Mouse (Mus musculus) gastrocnemius, adult 2 months (tissue): Measurements from ENCODE around the gene Caml. TPM values are rescaled to one million over a fixed set of nuclear protein-coding genes. Genes with fewer than 3 reads are reported as not detected.
"Not testable (repeated sequence)": the region's sequence is repeated elsewhere in the genome, so short reads cannot be mapped to it uniquely, and the experiment has no call there.

Experiments
- DNase-seq: peaks from one replicate; pipeline ENCODE4 v3.0.0; 2022
- H3K27ac ChIP-seq: fragments of 200-600 bp; 2 replicates; pipeline ENCODE4 v1.8.1; 2022; ENCODE audit warnings: mild to moderate bottlenecking
- H3K4me3 ChIP-seq: fragments of 200-600 bp; 2 replicates; pipeline ENCODE4 v1.8.1; 2022; ENCODE audit warnings: mild to moderate bottlenecking, moderate library complexity
- CTCF ChIP-seq: fragments of 200-600 bp; IDR thresholded peaks from 2 replicates; pipeline ENCODE4 v1.8.1; 2022; ENCODE audit warnings: antibody characterized with exemption, mild to moderate bottlenecking, moderate library complexity
- intact Hi-C: fragments of 180-260 bp; cut with DNase I; formaldehyde crosslinking; loops from one replicate; pipeline ENCODE4 v1.15.1; 2025
- total RNA-seq, 2 experiments: library from RNA; stranded (reverse); gene quantifications; 2 replicates each; pipeline ENCODE4 v1.2.3; 2021

Caml gene
- total RNA-seq, 2 experiments from 2014 or later = 9.7 to 9.9 TPM

- Histone ChIP-seq H3K4me3 (peak within 1 kb of the TSS; percentile 86), H3K27ac (peak within 1 kb of the TSS; percentile 86)
- DNase-seq = peak; percentile 94
- TF ChIP-seq CTCF = no peak
- intact Hi-C loops = loop anchor here (5.0 kb wide), 1 partner anchor 127 kb away; the partner anchor contains the start of gene Pcbd2
Observed at GRCm38 (mm10) chr13:55599566-55600540, 23.0 kb upstream of the Caml start, which contains the start of gene B4galt7. Gene B4galt7, plus strand, starts transcription at chr13:55599896.

GRCm38 (mm10) chr13:55600657-55601056 is 22.1 kb upstream of the Caml start:
- Histone ChIP-seq H3K27ac (peak overlapping the region; percentile 86), H3K4me3 (peak overlapping the region; percentile 86)
- intact Hi-C loops = loop anchor here (1.0 to 5.0 kb wide), 2 partner anchors 40 to 127 kb away; partner anchors contain the start of gene Pcbd2
- TF ChIP-seq CTCF = no peak
- DNase-seq = no peak

GRCm38 (mm10) chr13:55601611-55602010 is 21.2 kb upstream of the Caml start:
- Histone ChIP-seq H3K27ac (no peak overlapping the region), H3K4me3 (no peak overlapping the region)
- no peak; the same call in 1 of the 2 replicates for TF ChIP-seq CTCF
- DNase-seq = peak; percentile 82
- intact Hi-C loops = loop anchor here (1.0 to 5.0 kb wide), 2 partner anchors 39 to 126 kb away; partner anchors contain the start of gene Pcbd2

- Histone ChIP-seq H3K4me3 (no peak overlapping the region), H3K27ac (no peak overlapping the region)
- intact Hi-C loops = loop anchor here (5.0 kb wide), 1 partner anchor 123 kb away; the partner anchor contains the start of gene Pcbd2
- DNase-seq = no peak
- no peak for TF ChIP-seq CTCF
Observed at GRCm38 (mm10) chr13:55604606-55605005, 18.2 kb upstream of the Caml start.

DNA sequence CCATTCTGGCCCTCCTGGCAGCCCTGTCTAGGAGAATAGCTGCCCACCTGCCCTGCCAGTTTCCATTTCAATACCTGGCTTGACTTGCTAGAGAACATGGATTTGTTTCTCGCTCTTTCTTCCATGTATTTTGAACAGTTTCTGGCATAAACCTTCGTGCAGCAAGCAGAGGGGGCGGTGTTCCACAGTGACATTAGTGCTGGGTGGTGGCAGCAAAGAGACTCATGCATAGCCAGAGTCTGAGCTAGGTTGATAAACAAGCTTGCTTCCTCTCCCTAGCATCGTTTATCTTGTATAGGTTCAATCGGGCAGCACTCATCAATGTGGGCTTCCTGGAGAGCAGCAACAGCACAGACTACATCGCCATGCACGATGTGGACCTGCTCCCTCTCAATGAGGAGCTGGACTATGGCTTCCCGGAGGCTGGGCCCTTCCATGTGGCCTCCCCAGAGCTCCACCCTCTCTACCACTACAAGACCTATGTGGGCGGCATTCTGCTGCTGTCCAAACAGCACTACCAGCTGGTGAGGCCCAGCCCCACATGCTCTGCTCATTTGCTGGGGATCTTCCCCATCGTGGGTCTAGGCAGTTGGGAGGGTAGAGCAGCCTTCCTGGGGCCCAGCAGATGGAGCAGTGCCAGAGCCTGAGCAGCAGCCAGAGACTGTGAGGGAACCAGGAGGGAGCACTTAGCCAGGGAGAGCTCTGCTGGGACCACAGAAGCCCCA is 15.7 kb upstream of the Caml start:
- intact Hi-C loops = no loop called here
- no peak for TF ChIP-seq CTCF
- no peak overlapping the region for H3K27ac ChIP-seq
- DNase-seq = no peak
- H3K4me3 ChIP-seq = no peak overlapping the region

GRCm38 (mm10) chr13:55607624-55608006 is 15.2 kb upstream of the Caml start:
- Histone ChIP-seq H3K27ac (no peak overlapping the region), H3K4me3 (no peak overlapping the region)
- no peak for TF ChIP-seq CTCF
- DNase-seq = no peak
- intact Hi-C loops = no loop called here

DNA sequence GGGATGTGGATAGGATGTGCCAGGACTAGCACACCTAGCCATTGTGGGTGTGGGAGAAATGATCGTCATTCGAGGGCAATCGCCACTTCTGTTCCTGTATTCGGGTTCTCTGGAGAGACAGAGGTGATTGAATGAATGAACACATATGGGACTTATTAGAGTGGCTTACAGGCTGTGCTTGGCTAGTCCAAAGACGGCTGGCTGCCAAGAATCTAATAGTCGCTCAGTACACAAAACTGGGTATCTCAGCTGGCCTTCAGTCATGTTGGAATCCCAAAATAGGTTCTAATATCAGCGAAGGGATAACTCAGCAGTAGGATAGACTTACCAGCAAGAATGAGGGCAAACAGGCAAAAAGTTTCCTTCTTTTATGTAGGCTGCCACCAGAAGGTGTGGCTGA is 10.8 kb upstream of the Caml start:
- Histone ChIP-seq H3K4me3 (no peak overlapping the region), H3K27ac (no peak overlapping the region)
- no peak for DNase-seq
- TF ChIP-seq CTCF = no peak
- intact Hi-C loops = no loop called here

DNA sequence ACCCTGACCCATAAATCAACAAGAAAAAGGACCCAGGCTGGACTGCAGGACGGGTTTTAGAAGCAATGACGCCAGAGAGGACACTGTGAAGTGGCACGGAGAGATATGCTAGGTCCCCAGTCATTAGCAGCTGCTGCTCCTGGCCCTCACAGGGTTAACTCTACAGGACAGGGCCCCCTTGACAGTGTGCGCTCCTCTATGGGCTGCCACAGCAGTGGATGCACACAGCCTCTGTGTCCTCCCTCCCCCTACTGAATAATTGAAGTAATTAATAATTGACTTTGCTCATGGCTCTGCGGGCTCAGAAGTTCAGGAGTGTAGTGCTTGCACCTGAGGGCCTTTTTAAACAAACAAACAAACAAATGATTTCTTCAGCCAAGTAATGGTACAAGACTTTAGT is 9.3 kb upstream of the Caml start:
- intact Hi-C loops = no loop called here
- DNase-seq = no peak
- Histone ChIP-seq H3K4me3 (no peak overlapping the region), H3K27ac (no peak overlapping the region)
- TF ChIP-seq CTCF = no peak

DNA sequence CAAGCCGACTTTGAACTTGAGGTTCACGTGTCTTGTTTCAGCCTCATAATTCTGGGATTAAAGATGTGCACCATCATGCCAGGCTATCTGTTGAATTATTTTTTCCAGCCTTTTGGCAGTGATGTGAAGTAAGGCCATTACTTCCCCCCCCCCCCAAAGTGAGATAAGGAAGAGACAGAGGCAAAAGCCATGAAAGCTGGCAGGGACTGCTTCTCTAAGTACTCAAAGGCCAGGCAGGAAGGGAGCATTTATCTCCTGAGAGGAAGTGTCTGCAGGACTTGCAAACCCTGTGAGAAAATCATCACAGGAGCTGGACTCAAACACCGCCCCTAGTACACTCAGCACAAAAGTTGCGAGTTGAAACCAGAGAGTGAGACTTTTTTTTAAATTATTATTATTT is 3.5 kb upstream of the Caml start:
- no peak for TF ChIP-seq CTCF
- no peak overlapping the region for H3K27ac ChIP-seq
- H3K4me3 ChIP-seq = no peak overlapping the region
- intact Hi-C loops = no loop called here
- no peak for DNase-seq

DNA sequence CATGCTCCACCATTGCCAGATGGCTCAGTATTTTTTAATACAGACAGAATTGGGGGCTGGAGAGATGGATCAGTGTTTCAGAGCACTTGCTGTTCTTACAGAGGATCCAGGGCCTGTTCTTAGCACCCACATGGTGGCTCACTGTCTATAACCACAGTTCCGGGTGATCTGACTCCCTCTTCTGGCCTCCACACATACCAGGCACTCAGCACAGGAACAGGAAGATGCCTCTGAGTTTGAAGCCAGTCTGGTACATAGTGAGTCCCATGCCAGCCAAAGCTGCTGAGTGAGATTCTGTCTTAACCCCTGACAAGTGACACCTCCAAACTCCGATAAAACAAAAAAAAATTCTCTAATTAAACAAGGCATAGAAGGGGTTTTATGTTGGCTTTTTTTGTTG is 2.5 kb upstream of the Caml start:
- no peak overlapping the region for H3K4me3 ChIP-seq
- intact Hi-C loops = no loop called here
- H3K27ac ChIP-seq = no peak overlapping the region
- no peak for TF ChIP-seq CTCF
- no peak for DNase-seq

DNA sequence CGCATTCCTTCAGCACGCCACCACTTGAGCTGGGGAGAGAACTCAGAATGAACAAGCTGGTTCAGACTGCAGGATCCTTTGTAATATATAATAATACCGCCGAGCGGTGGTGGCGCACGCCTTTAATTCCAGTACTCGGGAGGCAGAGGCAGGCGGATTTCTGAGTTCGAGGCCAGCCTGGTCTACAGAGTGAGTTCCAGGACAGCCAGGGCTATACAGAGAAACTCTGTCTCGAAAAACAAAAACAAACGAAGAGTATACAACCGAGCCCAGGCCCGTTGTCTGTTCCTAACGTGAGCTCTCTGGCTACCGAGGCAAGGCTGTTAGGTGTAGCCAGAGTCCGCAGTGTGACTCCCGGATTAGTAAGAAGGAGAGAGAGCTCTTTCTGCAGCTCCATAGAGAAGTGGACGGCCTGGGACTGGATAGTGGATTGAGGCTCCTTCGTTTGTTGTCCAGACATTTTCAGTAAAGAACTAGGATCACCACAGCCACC is 603 bp upstream of the Caml start:
- Histone ChIP-seq H3K4me3 (peak overlapping the region; percentile 99), H3K27ac (peak overlapping the region; percentile 98)
- DNase-seq = not testable (repeated sequence)
- intact Hi-C loops = loop anchor here (2.0 kb wide), 1 partner anchor 19 kb away; no protein-coding TSS in a partner anchor

GRCm38 (mm10) chr13:55634639-55635127 is 11.9 kb downstream of the Caml start, which contains the start of gene Ddx46:
Gene Ddx46, plus strand, starts transcription at chr13:55635027.
- TF ChIP-seq CTCF = peak; percentile 97; the same call in 1 of the 2 replicates
- peak; percentile 94 for DNase-seq
- intact Hi-C loops = no loop called here
- H3K27ac ChIP-seq = peak within 1 kb of the TSS; percentile 92
- peak within 1 kb of the TSS; percentile 92 for H3K4me3 ChIP-seq
